Mouse (Mus musculus) heart, adult 11 months (tissue): ENCODE measurements at regions not wholly inside any gene's neighbourhood (a gene's known extent, or its start where the extent isn't known, plus 50 kb on each side); places are given as distances from the start of the nearest gene placed in this dataset.
A peak's percentile ranks its signal among the peaks of the same experiment; 100 is the strongest.

ENCODE experiments used
- DNase-seq: peaks from one replicate; pipeline ENCODE4 v3.0.0; 2022

GRCm38 (mm10) chr12:110087812-110088211 is 191.1 kb upstream of the Dio3 start:
- DNase-seq, result peak; percentile 96

DNA sequence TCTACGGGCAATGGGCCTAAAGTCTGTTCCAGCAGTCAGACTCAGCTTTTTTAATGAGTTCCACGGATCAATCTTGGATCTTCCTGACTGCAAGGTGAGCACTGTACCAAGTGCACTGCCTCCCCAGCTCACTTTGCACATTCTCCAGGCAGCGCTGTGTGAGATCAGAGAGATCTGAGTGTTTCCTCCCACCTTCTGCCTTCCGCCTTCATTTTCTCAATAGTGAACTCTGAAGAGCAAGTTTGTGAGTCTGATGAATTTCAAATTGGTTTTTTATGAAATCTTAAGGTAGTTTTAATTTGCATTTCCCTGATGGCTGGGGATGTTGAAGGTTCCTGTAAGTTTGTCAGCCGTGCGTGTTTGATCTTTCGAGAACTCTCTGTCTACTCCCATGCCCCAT is 176.7 kb upstream of the Dio3 start:
- peak; percentile 63 for DNase-seq

DNA sequence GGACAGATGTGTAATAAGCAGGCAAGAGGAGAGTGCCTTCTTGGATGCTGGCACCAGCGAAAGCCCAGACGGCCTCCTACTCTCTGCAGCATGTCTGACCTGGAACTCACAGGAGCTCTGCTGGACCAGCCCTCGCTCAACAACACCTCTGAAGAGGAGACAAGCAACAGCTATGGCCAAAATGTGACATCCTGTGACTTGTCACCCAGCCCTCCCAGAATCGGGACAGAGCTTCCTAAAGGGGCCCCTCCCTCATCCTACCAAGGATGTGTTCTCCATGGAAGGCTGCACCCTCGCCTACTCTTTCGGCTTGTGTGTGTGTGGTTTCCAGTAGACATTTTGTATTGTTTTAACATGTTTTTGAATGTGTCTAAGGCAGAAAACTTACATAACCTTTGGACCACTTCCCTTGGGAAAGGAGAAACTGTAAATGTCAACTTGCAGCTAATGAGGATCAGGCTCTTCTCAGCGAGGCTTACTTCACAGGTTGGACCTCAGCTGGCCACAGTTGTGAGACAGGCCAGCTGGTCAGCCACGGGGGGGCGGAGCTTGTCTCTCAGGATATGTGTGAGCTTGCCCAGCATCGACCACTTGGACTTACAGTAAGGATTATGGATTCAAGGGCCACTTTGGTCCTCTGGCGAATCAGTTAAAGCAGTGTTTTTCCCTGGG is 166.7 kb upstream of the Dio3 start:
- peak; percentile 97 for DNase-seq

- DNase-seq, result peak; percentile 95
These were observed 166.2 kb upstream of the Dio3 start for GRCm38 (mm10) chr12:110112723-110113105.

GRCm38 (mm10) chr12:110120141-110120540 is 158.7 kb upstream of the Dio3 start:
- DNase-seq, result no peak

- DNase-seq, result peak; percentile 95
These were observed 155.9 kb upstream of the Dio3 start for GRCm38 (mm10) chr12:110122976-110123375.

- no peak for DNase-seq
These were observed 152.3 kb upstream of the Dio3 start for GRCm38 (mm10) chr12:110126525-110126924.

GRCm38 (mm10) chr12:110145379-110145778 is 133.5 kb upstream of the Dio3 start:
- DNase-seq, result peak; percentile 70

GRCm38 (mm10) chr12:110154225-110154962 is 124.5 kb upstream of the Dio3 start:
- no peak for DNase-seq

- no peak for DNase-seq
These were observed 123.9 kb upstream of the Dio3 start for GRCm38 (mm10) chr12:110154963-110155325.

DNA sequence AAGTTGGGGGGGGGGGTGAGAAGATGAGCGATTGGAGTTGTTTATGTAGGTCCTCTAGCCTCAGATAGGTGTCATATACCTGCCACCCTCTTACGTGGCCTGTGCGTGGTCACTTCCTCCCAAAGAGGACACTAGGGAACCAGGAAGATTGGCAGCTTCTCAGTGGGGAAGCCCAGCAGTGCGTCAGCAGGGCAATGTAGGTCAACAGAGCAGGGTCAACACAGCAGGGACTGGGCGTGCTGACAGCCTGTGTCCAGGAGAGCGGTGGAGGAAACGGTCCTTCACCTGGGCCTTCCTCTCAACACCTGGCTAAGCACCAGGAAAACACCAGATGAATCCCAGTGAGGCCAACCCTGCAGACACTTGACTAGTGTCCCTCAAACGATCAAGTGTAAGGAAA is 122.4 kb upstream of the Dio3 start:
- DNase-seq, result peak; percentile 74

GRCm38 (mm10) chr12:110157998-110158747 is 120.7 kb upstream of the Dio3 start:
- peak; percentile 68 for DNase-seq

DNA sequence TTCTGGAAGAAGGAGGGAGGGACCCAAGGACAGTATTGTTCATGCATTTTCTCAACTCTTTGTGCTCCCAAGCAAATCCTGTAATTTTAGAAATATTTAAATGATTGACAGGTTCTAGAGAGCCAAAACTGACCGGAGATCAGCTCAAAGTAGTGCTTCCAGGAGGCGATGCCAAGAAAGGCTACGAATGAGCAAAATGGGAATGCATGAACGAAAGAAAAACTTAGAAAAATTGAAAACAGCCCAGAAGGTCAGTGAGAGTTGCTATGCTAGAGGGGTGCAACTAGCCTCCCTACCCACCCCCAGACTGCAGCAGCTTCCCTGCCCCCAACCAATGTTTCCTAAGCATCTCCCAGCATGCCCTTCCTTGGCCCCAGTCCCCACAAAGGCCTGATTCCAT is 117.6 kb upstream of the Dio3 start:
- DNase-seq, result no peak

DNA sequence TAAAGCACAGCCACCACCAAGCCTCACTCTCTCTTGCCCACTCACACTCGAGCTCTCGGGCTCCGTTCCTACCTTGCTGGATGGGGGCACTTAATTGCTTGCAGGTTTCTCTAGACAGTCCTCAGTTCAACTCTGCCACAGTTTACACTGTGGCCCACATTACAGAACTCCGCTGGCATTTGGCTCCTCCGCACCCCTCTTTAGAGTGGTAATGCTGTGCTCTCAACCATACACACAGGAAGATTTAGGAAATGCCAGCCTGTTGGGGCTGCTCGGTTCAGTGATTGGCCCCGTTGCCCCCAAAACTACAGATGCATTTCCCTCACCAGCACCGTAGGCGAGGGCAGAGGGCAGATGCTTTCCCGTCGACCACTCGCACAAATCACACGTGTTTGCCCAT is 113.4 kb upstream of the Dio3 start:
- DNase-seq, result peak; percentile 64

- peak; percentile 44 for DNase-seq
These were observed 110.5 kb upstream of the Dio3 start for GRCm38 (mm10) chr12:110168407-110168806.

- peak; percentile 48 for DNase-seq
These were observed 109.6 kb upstream of the Dio3 start for GRCm38 (mm10) chr12:110169261-110169660.

DNA sequence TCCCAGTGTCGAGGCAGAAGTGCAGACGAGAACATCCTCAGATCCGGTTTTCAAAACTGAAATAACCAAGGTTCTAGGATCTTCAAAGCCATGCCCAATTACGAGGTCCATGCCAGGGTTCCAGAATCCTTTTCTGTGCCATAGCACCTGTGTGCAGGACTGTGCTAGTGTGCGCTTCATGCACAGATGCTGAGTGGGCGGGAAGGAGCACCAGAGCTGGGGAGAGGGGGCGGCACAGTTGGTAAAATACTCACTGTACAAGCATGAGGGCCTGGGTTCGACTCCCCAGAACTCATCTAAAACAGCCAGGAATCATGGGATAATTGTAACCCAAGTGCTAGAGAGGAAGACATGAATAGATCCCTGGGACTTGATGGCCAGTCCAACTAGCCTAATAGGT is 108.4 kb upstream of the Dio3 start:
- DNase-seq, result peak; percentile 80

DNA sequence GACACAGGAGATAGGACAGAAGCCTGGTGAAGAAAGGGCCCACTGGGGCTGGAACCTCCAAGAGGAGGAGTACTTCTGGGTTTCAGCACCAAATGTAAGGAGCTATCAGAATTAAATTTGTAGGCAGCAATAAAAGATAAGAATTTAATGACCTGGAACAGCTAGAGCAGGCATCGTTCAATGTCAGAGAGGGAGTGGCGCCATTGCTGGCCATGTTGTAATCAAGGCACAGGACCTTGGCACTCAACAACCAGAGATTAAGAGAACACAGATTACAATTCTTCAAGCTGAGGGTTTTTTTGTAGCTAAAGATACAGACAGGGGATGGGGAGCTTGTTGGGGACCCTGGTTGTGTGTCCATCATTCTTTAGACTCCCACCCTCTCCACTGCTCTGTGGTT is 101.0 kb upstream of the Dio3 start:
- DNase-seq, result no peak

GRCm38 (mm10) chr12:110183473-110183872 is 95.4 kb upstream of the Dio3 start:
- no peak for DNase-seq

- no peak for DNase-seq
These were observed 93.5 kb upstream of the Dio3 start for GRCm38 (mm10) chr12:110185399-110185798.

GRCm38 (mm10) chr12:110186381-110186780 is 92.5 kb upstream of the Dio3 start:
- no peak for DNase-seq

DNA sequence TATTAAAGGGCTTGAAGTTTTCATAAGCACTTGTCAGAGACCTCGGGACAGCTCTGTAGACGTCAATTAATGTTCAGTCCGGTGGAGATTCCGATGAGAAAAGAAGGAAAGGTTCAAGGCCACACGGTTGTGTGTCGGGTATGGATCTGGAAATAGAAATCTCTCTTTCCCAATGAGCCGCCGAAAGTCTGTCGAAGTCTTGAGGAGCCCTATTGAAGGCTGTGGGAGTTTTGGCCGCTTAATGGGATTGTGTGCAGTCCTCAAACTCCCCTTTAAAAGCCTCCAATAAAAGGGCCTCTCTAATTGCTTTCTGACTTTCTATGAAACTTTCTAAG is 92.0 kb upstream of the Dio3 start:
- DNase-seq, result no peak

- DNase-seq, result no peak
These were observed 91.4 kb upstream of the Dio3 start for GRCm38 (mm10) chr12:110187246-110188135.
